Mouse (Mus musculus): Measurements from ENCODE around the gene Sars2.
"Not testable (repeated sequence)": the region's sequence is repeated elsewhere in the genome, so short reads cannot be mapped to it uniquely, and the experiment has no call there.

Gene Sars2

DNA sequence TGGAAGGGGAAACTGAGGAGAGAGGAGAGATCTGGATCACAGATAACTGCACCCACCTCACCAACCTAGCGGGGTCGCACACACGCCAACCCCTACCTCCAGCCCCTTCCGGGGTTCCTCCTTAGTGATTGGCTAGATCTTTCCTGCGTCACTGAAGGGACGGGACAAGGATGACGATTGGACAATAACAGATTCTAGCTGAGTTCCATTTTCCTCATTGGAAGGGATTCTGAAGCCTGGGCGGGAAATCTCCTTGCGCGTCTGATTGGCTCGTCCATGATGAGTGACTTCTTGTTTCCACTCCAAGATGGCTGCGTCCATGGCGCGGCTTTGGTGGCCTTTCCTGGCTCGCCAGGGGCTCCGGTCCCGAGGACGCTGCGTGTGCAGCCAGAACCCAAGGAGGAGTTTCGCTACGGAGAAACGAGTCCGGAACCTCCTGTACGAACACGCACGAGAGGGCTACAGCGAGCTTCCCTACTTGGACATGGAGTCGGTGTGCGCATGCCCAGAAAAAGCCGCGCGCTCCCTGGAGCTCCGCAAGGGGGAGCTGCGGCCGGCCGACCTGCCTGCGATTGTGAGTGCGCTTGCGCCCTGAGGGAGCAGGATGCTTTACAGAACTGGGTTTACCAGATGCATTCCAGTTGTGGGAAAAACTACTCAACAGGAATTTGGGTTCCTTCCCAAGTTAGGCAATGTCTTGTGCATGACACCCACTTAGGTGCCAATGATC lies at the start of gene Sars2, which contains the start of gene Mrps12:
TSS of gene Sars2 (plus strand) at position 284 of the 730 bp plus-strand sequence.
TSS of gene Mrps12 (minus strand) at position 112 of the 730 bp plus-strand sequence.
- DNase-seq = peak; percentile 99

DNA sequence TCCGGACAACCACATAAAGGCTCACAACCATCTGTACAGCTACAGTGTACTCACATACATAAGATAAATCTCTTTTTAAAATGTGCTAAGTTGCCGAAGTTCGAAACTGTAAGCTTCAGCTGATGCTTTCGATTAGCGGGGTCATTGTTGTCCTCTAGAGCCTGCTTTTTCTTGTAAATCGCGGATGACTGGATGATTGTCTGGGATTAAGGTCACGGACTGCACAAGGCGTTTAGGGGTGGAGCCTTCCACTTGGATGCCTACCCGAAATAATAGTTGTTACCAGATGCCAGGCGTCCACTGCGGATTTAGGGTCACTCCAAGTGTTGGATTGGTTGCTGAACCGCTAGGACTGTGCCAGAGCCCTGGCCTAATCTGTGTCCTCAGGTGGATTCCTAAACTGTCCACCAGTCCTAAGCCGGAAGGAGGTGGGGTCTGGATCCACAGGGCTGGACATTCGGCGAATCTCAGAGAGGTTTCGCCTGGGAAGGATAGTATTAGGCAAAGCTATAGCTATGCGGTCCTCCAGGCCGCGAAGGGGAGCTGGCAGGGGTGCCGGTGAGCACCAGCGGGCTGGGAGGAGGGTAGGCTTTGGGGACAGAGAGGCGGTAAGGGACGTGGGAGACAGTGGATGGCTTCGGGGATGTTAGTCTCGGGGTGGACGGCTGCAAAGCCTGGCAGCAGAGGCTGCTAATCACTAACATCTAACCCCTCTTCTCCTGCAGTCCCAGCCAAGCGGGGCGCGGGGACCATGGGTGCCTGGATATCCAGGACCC lies 49.1 kb upstream of the Sars2 start, which contains the start of gene Fbxo27:
TSS of gene Fbxo27 (plus strand) at position 305 of the 776 bp plus-strand sequence.
- DNase-seq = no peak

DNA sequence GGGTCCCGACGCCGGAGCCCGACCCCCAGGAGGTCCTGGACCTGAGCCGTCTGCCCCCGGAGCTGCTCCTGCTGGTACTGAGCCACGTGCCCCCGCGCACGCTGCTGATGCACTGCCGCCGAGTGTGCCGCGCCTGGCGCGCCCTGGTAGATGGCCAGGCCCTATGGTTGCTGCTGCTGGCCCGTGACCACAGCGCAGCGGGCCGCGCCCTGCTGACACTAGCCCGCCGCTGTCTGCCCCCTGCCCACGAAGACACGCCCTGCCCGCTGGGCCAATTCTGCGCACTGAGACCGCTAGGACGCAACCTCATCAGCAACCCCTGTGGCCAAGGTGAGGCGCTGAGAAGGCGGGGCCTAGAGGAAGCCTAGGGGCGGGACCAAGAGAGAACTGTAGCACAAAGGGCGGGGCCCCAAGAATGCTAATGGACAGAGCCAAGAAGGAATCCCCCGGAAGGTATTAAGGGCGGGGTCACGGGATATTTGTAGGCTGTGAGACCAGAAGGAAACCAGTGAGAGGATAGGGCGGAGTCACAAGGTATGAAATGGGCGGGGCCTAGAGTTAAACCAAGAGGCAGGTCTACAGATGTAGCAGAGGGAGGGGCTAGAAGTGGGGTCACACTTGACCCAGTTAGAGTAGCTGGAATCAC lies 48.3 kb upstream of the Sars2 start:
- peak; percentile 65 for DNase-seq

DNA sequence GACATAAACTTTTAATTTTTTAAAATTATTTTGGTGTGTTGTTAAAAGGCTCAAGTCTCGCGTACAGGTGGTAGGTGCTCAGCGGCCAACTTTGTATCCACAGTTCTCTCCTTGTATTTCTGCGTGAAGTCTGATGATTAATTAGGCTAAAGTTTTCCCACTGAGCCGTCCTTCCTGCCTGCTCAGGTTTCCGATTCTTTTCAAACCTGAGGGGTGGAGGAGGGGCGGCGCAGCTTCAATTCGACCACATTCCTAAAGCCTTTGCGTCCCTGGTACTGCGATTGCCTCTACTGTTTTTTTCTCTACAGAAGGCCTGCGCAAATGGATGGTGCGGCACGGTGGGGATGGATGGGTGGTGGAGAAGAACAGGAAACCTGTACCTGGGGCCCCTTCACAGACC lies 47.4 kb upstream of the Sars2 start:
- DNase-seq = no peak

DNA sequence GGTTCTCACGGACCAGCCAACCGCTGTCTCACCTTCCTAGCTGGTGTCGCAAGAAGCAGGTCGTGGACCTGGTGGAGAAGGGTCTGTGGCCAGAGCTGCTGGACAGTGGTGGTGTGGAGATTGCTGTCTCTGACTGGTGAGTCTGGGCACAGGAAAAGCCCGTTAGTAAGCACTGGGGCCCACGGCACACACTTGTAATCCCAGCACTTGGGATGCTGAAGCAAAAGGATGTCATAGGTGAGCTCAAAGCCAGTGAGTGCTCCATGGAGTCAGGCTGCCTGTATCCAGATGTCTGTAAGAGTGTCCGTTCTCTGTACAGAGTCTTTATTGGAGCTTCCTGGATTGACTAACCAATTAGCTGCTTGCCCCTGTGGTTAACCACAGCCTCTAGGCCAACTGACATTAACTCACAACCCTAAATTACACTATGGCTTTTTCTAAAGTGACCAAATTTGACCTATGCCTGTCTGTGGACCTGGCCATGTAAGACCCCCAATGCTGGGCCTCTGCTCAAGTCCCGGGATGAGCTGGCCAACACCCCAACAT lies 46.8 kb upstream of the Sars2 start:
- no peak for DNase-seq

DNA sequence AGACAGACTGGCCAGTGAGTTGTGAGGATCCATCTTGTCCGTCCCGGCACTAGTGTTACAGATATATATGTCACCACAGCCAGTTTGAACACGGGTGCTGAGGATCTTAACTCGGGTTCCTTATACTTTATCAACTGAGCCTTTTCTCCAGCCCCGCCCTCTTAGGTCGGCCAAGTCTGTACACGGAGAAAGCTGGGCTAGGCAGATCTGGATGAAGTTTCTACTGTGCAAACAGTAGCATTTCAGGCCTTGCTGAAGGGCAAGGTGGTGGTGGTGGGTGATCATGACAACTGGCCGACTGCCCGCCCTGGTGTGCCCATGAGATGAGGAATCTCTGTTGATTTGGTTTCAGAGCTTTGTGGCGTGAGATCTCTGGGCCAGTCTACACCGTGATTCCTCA lies 44.5 kb upstream of the Sars2 start:
- DNase-seq = no peak

DNA sequence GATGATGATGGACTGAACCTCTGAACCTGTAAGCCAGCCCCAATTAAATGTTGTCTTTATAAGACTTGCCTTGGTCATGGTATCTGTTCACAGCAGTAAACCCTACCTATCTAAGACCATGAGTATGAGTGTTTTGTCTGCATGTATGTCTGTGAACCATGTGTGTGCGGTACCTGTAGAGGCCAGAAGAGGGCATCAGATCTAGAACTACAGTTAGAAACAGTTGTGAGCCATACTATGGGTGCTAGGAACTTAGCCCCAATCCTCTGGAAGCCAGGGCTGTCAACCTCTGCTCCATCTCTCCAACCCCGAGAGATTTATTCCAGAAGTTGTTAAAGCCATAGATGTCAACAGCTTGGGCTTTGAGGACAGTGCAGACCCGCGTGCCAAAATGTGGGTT lies 41.5 kb upstream of the Sars2 start:
- DNase-seq = no peak

DNA sequence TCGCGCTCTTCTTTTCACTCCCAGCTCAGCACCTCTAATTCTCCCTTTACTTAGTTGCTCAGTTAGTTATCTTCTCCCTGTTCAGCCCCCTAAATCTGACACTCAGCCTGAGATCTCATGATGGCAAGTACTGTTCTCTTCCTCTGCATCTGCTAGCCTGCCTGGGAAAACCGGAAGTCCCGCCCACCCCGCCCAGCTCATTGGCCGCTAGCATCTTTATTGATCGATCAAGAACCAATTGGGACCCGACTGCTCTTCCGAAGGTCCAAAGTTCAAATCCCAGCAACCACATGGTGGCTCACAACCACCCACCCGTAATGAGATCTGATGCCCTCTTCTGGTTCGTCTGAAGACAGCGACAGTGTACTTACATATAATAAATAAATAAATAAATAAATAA lies 40.5 kb upstream of the Sars2 start:
- not testable (repeated sequence) for DNase-seq

DNA sequence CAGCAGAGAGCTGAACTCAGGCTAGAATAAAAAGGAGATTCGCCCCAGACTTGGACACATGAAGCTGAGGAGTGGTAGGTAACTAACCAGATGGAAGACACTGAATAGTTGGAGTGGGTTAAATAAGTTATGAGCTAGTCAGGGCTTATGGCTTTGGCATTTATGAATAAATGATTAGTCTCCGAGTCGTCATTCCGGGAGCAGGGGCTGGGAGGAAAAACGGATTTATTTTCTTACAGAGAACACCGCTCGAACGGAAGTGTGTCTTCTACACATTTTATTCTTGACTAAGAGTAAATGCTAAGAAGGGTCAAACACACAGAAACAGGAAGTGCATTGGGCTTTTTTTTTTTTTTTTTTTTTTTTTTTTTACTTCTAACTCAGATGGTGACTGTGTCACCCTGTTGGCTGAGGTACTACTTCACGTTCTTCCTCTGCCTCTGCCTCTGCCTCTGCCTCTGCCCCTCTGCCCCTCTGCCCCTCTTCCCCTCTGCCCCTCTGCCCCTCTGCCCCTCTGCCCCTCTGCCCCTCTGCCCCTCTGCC lies 39.1 kb upstream of the Sars2 start:
- DNase-seq = no peak

DNA sequence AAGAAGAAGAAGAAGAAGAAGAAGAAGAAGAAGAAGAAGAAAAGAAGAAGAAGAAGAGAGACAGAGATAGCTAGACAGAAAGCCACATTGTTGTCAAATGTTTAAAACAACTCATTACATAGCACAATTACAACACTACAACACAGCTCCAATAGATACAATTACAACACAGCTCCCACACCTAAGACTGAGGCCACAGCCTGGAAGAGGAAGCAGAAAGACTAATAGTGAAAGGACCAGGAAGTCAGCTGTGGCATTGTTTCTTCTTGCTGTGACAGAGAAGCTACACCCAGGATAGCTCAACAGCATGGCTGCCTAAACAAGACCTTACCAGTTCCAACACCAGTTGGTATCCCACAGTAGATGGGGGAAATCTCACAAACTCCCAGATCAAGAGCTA lies 32.3 kb upstream of the Sars2 start:
- no peak for DNase-seq

DNA sequence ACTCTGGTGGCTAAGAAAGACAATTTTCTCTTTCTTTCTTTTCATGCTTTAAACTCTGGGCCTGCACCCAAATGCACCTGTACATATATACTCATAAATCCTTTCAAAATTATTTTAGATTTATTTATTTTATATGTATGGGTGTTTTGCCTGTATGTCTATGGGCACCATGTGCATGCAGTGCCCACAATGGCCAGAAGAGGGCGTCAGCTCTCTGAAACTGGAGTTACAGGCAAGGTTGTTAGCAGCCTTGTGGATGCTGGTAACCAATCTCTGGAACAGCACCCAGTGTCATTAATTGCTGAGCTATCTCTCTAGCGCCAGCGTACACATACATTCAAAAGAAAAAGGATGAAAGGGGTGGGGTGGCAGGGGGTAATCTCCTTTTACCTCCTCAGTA lies 30.8 kb upstream of the Sars2 start:
- DNase-seq = no peak

DNA sequence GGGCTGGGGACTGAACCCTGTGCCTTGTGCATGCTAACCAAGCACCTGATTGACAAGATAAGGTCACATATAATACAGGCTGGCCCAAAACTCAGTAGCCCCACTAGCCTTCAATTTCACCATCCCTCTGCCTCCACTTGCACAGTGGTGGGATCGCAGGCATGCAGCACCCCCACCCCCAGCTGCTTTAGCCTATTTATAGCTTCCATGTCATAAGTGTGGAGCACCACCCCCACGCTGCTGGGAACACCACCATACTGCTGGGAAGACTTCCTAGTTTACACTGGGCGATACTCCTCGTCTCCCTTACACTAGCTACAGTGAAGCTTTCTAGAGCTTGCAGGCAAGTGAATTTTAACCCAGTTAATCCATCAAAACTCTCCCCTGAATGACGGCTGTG lies 27.1 kb upstream of the Sars2 start:
- DNase-seq = no peak

DNA sequence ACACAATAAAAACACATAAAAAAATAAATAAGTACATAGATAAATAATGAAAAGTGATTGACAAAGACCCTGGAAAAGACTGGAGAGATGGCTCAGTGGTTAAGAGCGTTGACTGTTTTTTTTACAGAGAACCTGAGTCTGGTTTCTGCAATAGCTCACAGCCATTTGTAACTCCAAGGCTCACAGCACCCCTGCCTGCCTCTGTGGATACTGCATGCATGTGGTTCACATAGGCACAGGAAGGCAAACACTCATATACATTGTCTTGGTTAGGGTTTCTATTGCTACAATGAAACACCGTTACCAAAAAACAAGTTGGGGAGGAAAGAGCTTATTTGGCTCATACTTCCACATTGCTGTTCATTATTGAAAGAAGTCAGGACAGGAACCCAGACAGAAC lies 26.2 kb upstream of the Sars2 start:
- DNase-seq = no peak

DNA sequence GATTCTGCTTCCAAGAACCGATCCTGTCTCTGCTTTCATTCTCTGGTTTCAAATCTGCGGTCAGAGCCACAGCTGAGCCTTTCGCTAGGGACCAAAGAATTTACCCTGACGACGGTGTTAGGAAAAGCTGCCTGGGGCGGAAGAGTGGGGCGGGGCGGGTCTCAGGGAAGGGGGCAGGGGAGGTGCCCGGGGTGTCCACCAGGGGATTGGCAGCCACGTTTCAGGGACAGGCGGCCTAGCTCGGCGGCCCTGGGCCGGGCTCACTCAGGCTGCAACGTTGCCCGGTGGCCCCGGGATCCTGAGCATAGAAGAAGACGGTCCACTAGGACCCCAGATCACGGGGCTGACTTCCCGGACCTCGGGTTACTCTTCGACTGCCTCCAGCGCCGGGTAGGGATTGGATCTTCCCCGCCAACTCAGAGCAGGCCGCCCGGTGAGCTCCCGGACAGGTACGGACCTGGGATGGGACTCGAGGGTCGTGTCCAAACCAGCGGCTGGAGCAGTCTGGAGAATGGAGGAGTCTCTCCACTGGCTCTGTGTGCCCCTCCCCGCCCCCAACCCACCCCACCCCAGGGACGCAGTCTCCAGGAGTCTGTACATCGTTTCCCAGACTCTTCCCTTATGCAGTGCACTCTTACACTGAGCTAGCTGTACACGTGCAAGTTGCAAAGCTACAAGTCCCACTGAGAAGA lies 25.1 kb upstream of the Sars2 start, which contains the start of gene Fbxo17:
TSS of gene Fbxo17 (plus strand) at position 215 of the 692 bp plus-strand sequence.
- DNase-seq = peak; percentile 48

DNA sequence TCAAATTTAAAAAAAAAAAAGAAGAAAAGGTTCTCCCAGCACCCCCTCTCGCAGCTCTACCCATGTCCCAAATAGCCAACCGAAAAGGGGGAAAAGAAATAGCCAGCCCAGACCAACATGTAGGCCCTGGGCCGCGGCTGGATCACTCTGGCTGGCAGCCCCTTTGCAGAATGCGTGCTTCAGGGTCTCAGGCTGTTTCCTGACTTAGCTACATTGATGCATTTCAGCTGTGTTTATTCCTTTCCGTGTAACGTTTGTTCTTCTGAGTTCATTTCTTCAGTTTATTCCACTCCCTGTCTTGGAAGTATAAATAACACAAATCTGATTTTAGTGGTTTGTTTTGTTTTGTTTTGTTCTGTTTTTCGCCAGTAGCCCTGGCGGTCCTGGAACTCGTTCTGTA lies 24.1 kb upstream of the Sars2 start:
- DNase-seq = no peak

DNA sequence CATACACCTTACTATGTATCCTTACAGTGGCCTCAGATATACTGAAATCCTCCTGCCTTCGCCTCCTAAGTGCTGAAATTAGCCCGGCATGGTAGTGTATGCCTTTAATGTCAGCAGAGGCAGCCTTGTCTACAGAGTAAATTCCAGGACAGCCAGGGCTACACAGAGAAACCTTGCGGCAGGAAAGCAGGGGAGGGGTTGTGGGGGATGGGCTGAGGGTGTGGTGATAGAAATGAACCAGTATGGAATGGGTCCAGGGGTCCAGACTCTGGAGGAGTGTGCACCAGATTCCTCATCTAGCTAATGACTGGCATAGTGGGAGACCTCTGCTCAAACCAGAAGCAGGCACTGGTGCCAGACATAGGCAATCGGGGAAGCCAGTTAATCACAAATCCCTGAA lies 22.6 kb upstream of the Sars2 start:
- no peak for DNase-seq

DNA sequence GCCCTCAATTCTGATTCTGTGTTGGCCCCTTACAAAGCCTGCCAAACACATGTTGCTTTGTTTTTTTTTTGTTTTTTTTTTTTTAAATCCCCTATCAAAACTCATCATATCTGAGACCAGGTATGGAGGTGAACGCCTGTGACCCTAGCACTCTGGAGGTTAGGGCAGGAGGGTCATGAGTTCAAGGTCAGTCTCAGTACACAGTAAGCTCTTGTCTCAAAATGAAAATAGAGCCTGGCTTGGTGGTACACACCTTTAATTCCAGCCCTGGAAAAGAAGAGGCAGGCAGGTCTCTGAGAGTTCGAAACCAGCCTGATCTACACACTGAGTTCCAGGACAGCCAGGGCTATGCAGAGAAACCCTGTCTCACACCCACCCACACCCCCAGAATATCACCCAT lies 22.1 kb upstream of the Sars2 start:
- no peak for DNase-seq

DNA sequence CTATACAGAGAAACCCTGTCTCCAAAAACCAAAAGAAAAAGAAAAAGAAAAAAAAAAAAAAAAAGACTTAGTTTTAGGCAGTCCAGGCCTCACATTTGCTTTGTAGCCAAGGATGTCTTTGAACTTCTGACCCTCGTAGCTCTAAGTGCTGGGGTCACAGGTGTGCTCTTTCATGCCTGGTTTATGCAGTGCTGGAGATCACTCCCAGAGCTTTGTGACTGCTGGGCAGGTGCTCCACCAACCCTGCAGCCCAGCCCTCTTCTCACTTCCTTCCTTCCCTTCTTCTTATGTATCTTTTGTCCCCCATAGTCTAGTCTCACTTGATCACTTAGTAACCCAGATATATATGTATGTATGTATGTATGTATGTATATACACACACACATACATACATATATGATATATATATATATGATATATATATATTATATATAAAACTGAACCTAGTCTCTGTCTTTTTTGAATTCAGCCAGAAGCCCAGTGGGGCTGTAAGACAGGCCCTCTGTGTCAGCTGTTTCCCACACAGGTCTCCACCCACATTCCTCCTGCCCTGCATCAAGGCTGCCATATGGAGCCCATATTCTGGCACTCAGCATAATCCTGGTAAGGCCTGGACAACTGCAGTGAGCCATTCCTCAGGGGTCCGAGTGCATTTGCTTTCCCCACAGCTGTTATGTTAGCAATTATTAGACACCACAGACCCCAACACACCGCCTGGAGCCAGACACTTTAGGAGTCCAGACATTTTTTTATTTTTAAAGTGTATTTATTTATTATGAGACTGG lies 20.8 kb upstream of the Sars2 start:
- no peak for DNase-seq

DNA sequence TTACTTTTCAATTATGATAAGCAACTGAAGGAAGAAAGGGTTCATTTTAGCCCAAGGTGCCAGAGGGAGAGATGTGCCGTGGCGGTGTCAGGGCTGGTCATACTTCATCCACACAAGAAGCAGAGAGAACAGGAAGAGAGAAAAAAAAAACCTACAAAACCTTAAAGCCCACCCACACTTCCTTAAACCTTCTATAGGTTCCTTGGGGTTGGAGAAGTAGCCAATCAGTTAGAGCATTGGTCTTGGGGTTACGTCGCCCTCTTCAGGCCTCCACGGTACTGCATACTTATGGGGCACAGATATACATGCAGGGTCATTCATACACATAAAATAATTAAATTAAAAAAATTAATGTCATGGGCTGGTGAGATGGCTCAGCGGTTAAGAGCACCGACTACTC lies 19.7 kb upstream of the Sars2 start:
- no peak for DNase-seq

DNA sequence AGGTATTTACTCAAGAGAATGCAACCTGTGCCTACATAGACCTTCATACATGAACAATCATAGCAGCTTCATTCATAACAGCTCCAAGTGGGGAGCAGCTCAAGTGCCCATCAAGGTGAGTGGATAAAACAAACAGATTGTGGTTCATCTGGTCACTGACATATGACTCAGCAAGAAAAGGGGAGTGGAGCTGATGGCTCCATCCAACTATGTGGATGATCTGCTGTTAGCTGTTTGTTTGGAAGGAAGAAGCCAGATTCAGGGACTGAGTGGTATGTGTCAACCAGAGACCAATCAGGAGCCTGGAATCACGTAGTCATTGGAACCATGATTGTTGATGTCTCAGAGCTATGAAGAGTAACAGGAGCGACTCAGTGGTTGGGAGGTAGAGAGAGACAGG lies 17.2 kb upstream of the Sars2 start:
- no peak for DNase-seq

DNA sequence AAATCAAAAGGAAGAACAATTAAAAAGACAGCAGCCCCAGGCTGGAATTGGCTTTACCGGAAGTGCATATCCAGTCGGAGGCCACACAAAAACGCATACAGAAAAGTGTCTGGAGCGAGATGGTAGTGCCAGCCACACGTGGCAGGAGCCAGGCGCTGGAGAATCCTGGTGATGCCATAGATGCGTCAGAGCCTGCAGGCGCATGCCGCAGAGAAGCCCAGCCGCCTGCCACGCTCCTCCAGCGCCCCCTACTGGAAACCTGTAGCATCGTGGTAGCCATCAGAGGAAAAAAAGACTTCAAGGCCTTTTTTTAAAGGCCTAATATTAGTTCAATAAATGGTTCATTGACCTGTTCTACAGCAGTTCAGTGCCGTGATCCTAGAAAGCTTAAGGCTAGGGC lies 15.2 kb upstream of the Sars2 start:
- peak; percentile 62 for DNase-seq

Measured in kidney, adult 18-20 months (tissue).